Mouse (Mus musculus): ENCODE results near the gene Arpc2. TPM values are rescaled to one million over a fixed set of nuclear protein-coding genes. Genes with fewer than 3 reads are reported as not detected.

Arpc2 gene
- polyA plus RNA-seq, 1 experiment from 2014 or later, result 370 TPM

DNA sequence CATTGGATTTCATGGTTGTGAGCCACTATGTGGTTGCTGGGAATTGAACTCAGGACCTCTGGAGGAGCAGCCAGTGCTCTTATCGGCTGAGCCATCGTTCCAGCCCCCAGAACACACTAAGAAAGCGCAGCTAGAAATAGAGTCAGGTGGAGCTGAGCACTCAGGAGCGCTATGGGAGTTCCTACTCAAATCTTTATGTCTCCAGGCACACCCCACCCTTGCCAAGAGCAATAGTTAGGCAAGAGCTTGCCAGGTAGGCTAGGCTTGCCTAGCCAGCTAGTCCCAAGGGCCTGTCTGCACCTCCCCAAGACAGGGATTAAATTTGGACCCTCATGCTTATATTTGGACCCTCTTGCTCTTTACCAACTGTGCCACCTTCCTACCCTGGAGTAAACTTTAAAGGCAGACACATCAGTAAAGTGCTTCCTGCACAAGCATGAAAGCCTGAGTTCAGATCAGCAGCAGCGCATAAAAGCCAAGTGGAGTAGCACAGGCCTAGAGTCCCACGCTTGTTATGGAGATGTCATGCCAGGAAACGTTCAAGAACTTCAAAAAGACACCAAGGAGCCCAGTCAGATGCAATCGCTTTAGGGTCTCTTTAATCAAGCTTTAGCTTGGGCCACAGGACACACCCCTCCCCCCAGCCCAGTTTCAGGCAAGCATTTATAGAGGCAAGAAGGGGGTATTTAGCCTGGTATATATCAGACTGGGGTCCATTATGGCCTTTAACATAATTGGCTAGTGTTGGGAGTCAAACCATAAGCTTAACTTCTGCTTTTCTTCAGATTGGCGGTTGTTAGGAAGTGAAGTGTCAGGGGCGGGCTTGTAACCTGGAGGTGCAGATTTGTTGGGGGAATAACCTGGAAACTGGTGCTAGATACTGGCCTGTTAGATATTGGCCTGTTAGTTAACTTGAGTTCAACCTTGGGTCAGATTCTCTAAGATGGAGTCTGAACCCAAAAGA lies 72.4 kb downstream of the Arpc2 start:
- no peaks in the 10 kb centered on the region for H3K9me3 ChIP-seq (replicated peaks)
- H3K4me1 ChIP-seq, result peaks cover 11% of the 10 kb centered on the region
- H3K27me3 ChIP-seq, result peaks cover 13% of the 10 kb centered on the region
- H3K4me3 ChIP-seq, result no peak overlapping the region
- no peak overlapping the region for H3K27ac ChIP-seq
- H3K36me3 ChIP-seq, result no peaks in the 10 kb centered on the region
- ATAC-seq (ENCODE audit: low FRiP score), result no peak
- WGBS, result 78% methylated on average over 10 of the region's 10 CpGs
- H3K4me2 ChIP-seq (replicated peaks), result no peak overlapping the region
- H3K9ac ChIP-seq, result no peak overlapping the region

DNA sequence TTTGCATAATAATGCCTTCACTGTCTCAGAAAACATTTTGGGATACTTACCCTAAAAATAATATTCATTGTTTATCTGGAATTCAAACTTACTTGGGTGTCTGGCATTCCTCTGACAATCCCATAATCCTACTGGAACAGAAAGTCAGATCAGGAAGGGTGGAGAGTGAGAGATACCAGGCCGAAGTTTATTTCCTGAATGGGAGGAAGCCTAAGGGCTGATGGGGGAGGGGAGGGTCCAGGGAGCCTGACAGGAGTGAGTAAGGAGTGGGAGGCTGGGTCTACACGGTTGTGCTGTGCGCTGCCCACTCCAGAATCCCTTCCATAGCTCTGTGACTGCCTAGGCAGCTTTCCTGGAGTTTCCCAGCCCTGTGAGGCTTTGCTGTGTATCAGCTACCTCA lies 73.9 kb downstream of the Arpc2 start:
- Histone ChIP-seq H3K4me1 (no peaks in the 10 kb centered on the region), H3K4me2 (replicated peaks) (no peak overlapping the region), H3K9ac (no peak overlapping the region), H3K36me3 (no peaks in the 10 kb centered on the region), H3K27me3 (no peaks in the 10 kb centered on the region), H3K9me3 (replicated peaks) (no peaks in the 10 kb centered on the region), H3K27ac (no peak overlapping the region), H3K4me3 (no peak overlapping the region)
- 61% methylated on average over 3 of the region's 3 CpGs for WGBS
- no peak for ATAC-seq (ENCODE audit: low FRiP score)

DNA sequence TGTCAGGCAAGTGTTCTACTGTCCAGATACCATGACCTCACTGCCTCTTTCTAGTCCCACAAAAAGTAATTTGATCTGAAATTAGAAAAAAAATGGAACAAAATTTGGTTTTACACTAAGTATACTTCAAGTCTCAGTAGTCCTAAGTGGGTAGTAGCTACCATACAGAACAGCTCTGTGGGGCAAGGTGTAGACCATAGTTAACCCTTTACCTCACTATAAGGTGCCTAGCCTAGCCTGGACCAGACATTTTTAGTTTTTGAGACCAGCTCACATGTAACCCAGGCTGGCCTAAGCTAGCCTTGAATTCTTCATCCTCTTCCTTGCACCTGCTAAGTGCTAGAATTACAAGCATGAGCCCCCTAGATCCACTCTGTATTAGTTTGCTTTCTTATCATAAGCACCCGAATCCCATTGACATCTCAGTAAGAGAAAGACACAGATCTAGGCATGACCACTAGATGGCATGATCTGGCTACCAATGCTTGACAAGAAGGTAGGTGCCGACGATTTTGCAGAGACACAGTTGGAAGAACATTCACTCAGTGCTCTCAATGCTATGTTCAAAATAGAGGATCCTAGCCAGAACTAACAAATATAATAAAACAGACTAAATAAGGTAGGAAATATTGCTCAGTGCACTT lies 77.3 kb downstream of the Arpc2 start:
- H3K4me2 ChIP-seq (replicated peaks), result no peak overlapping the region
- 12% methylated on average over 3 of the region's 3 CpGs for WGBS
- H3K9me3 ChIP-seq (replicated peaks), result no peaks in the 10 kb centered on the region
- no peak; the same call in 1 of the 2 replicates for ATAC-seq (ENCODE audit: low FRiP score)
- no peak overlapping the region for H3K27ac ChIP-seq
- H3K36me3 ChIP-seq, result no peaks in the 10 kb centered on the region
- H3K4me3 ChIP-seq, result no peak overlapping the region
- H3K27me3 ChIP-seq, result no peaks in the 10 kb centered on the region
- no peaks in the 10 kb centered on the region for H3K4me1 ChIP-seq
- no peak overlapping the region for H3K9ac ChIP-seq

DNA sequence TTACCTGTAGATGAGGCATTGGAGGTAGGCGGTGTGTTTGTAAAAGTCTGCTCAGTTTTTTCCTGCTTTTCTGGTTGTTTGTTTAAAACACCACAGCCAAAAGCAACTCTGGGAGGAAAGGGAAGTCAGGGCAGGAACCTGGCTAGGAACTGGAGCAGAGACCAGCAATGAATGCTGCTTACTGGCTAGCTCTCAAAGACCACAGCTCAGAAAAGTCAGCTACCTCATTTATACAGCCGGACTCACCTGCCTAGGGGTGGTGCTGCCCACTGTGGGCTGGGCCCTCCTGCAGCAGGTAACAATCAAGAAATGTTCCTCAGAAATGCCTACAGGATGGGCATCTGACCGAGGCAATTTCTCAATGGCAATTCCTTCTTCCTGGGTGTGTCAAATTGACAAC lies 78.9 kb downstream of the Arpc2 start:
- 95% methylated on average over 3 of the region's 3 CpGs for WGBS
- Histone ChIP-seq H3K4me2 (replicated peaks) (no peak overlapping the region), H3K9ac (no peak overlapping the region), H3K27ac (no peak overlapping the region), H3K36me3 (no peaks in the 10 kb centered on the region), H3K9me3 (replicated peaks) (no peaks in the 10 kb centered on the region), H3K4me3 (no peak overlapping the region), H3K4me1 (no peaks in the 10 kb centered on the region), H3K27me3 (no peaks in the 10 kb centered on the region)
- no peak for ATAC-seq (ENCODE audit: low FRiP score)

DNA sequence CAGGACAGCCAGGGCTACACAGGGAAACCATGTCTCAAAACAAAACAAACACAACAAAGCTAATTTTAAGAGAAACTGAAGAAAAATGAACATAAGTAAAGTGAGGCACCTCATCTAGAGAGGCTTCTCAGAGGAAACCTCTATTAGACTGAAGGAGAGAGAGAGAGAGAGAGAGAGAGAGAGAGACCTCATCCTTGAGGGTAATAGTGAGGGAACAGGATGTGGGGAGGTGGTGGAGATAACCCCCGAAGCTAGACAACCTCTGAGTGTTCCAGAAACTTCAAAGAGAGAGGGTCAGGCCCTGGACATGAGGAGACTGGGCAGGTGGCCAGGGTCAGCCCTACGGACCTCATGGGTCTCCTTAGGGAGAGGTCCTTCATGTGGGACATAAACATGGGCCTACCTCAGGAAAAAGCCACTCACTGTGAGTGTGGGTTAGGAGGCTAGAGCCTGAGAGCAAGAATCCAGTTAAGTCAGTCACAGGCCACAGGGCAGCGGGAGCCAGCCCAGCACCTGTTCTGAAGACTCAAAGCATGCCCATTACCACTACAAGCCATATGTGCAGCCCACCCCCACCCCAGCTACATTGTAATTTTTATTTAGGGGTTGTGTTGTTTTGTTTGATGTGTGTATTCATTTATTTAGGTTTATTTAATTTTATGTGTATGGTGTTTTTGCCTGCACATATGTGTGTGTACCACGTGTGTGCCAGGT lies 80.4 kb downstream of the Arpc2 start:
- Histone ChIP-seq H3K4me3 (no peak overlapping the region), H3K36me3 (no peaks in the 10 kb centered on the region), H3K27me3 (no peaks in the 10 kb centered on the region), H3K9ac (no peak overlapping the region), H3K27ac (no peak overlapping the region), H3K4me2 (replicated peaks) (no peak overlapping the region), H3K4me1 (no peaks in the 10 kb centered on the region), H3K9me3 (replicated peaks) (no peaks in the 10 kb centered on the region)
- no peak for ATAC-seq (ENCODE audit: low FRiP score)
- 81% methylated on average over 4 of the region's 4 CpGs for WGBS

MicroRNA genes within 50 kb of the gene (microRNA counts, 519-probe panel; counts per million panel counts)
- microRNA mmu-miR-1928, result 470 counts per million, percentile 58 among the panel's probes with 10 or more counts

Small RNAs within 50 kb of the gene (microRNA-seq; reads per million reads assigned to microRNA genes)
- gene Mir1928, result not detected

Other genes starting within 250 kb of the Arpc2 start
- 26.1 and 28.3 TPM in 2 replicates for gene Tns1, start 111.6 kb upstream of the Arpc2 start, polyA plus RNA-seq (2016; fragmentation: Nextera tagmentation; extraction: Ambion mirVana)
- gene Rufy4, start 110.5 kb upstream of the Arpc2 start, polyA plus RNA-seq (2016; fragmentation: Nextera tagmentation; extraction: Ambion mirVana), result 0.46 and 0.60 TPM in 2 replicates
- gene Cxcr2, start 82.1 kb upstream of the Arpc2 start, polyA plus RNA-seq (2016; fragmentation: Nextera tagmentation; extraction: Ambion mirVana), result not detected in 2 replicates
- gene Cxcr1, start 41.5 kb upstream of the Arpc2 start, polyA plus RNA-seq (2016; fragmentation: Nextera tagmentation; extraction: Ambion mirVana), result not detected in 2 replicates
- gene Gpbar1, start 42.5 kb downstream of the Arpc2 start, polyA plus RNA-seq (2016; fragmentation: Nextera tagmentation; extraction: Ambion mirVana), result 0.19 TPM in 1 of 2 replicates, not detected in the other
- 180 and 183 TPM in 2 replicates for gene Aamp, start 48.7 kb downstream of the Arpc2 start, polyA plus RNA-seq (2016; fragmentation: Nextera tagmentation; extraction: Ambion mirVana)
- gene Pnkd, start 48.8 kb downstream of the Arpc2 start, polyA plus RNA-seq (2016; fragmentation: Nextera tagmentation; extraction: Ambion mirVana), result 94.0 and 97.8 TPM in 2 replicates
- gene Tmbim1, start 69.5 kb downstream of the Arpc2 start, polyA plus RNA-seq (2016; fragmentation: Nextera tagmentation; extraction: Ambion mirVana), result 11.7 and 13.4 TPM in 2 replicates
- gene Catip, start 126.0 kb downstream of the Arpc2 start, polyA plus RNA-seq (2016; fragmentation: Nextera tagmentation; extraction: Ambion mirVana), result 1.4 and 1.5 TPM in 2 replicates
- 2.0 and 2.2 TPM in 2 replicates for gene Slc11a1, start 139.1 kb downstream of the Arpc2 start, polyA plus RNA-seq (2016; fragmentation: Nextera tagmentation; extraction: Ambion mirVana)
- gene Ctdsp1, start 155.4 kb downstream of the Arpc2 start, polyA plus RNA-seq (2016; fragmentation: Nextera tagmentation; extraction: Ambion mirVana), result 38.8 and 39.2 TPM in 2 replicates
- gene Vil1, start 173.3 kb downstream of the Arpc2 start, polyA plus RNA-seq (2016; fragmentation: Nextera tagmentation; extraction: Ambion mirVana), result 0.09 and 0.14 TPM in 2 replicates

Measured in hindbrain, embryonic 12.5 days (tissue).